Mouse (Mus musculus): ENCODE measurements around the gene Tpsab1. TPM values are rescaled to one million over a fixed set of nuclear protein-coding genes. Genes with fewer than 3 reads are reported as not detected.

The Tpsab1 gene
- total and polyA plus RNA-seq, 3 experiments: not detected

- H3K27me3 ChIP-seq (ENCODE audit: control insufficient read depth in 1 of 2, insufficient read depth in 2 of 2, low read length in 2 of 2): peaks cover 15 to 19% of the 10 kb centered on the region in 2 experiments
- H3K4me1 ChIP-seq (ENCODE audit: control insufficient read depth in 1 of 2, insufficient read depth in 2 of 2, low read length in 2 of 2): no peaks in the 10 kb centered on the region
- no peaks in the 10 kb centered on the region for H3K9me3 ChIP-seq (replicated peaks; ENCODE audit: insufficient read depth, low read length)
- no peak for DNase-seq (ENCODE audit: low read depth, low spot score)
- H3K79me2 ChIP-seq (ENCODE audit: control insufficient read depth, insufficient read depth, low read length, poor library complexity): no peaks in the 10 kb centered on the region
- no peak overlapping the region for H3K27ac ChIP-seq (ENCODE audit: control insufficient read depth, low read depth, low read length)
- no peak overlapping the region for H3K4me3 ChIP-seq (ENCODE audit: control insufficient read depth in 1 of 2, insufficient read depth in 1 of 2, low read depth in 2 of 2, low read length in 2 of 2)
- H3K9ac ChIP-seq (ENCODE audit: control insufficient read depth, low read depth, low read length, poor library complexity, severe bottlenecking): no peak overlapping the region
- H3K36me3 ChIP-seq (ENCODE audit: control insufficient read depth in 1 of 2, insufficient read depth in 2 of 2, low read length in 2 of 2): no peaks in the 10 kb centered on the region
- no peak for TF ChIP-seq NRF1 (IDR thresholded peaks at IDR 0.05; ENCODE audit: insufficient read depth, low read depth, low read length, poor library complexity, severe bottlenecking)
- TF ChIP-seq MEF2A (IDR thresholded peaks at IDR 0.05; ENCODE audit: extremely low read depth, insufficient replicate concordance, low read depth, low read length, poor library complexity, severe bottlenecking): no peak
- TF ChIP-seq UBTF (IDR thresholded peaks at IDR 0.05; ENCODE audit: borderline replicate concordance, insufficient read depth, low read depth, low read length): no peak
- TF ChIP-seq TCF12 (IDR thresholded peaks at IDR 0.05; ENCODE audit: low read depth, low read length): no peak
- no peak for TF ChIP-seq TBP (IDR thresholded peaks at IDR 0.05; ENCODE audit: low read depth, low read length)
- TF ChIP-seq POLR2AphosphoS2 (IDR thresholded peaks at IDR 0.05; ENCODE audit: low read length): no peak
- no peak for TF ChIP-seq NELFE (IDR thresholded peaks at IDR 0.05; ENCODE audit: low read depth, low read length)
Measured at GRCm38 (mm10) chr17:25361291-25361690, 15.9 kb upstream of the Tpsab1 start.

- no peak for TF ChIP-seq NRF1 (IDR thresholded peaks at IDR 0.05; ENCODE audit: insufficient read depth, low read depth, low read length, poor library complexity, severe bottlenecking)
- no peak for DNase-seq (ENCODE audit: low read depth, low spot score)
- Histone ChIP-seq H3K27me3 (ENCODE audit: control insufficient read depth in 1 of 2, insufficient read depth in 2 of 2, low read length in 2 of 2) (peaks cover 3 to 9% of the 10 kb centered on the region in 2 experiments), H3K36me3 (ENCODE audit: control insufficient read depth in 1 of 2, insufficient read depth in 2 of 2, low read length in 2 of 2) (no peaks in the 10 kb centered on the region), H3K9me3 (replicated peaks; ENCODE audit: insufficient read depth, low read length) (no peaks in the 10 kb centered on the region), H3K9ac (ENCODE audit: control insufficient read depth, low read depth, low read length, poor library complexity, severe bottlenecking) (no peak overlapping the region), H3K4me3 (ENCODE audit: control insufficient read depth in 1 of 2, insufficient read depth in 1 of 2, low read depth in 2 of 2, low read length in 2 of 2) (no peak overlapping the region), H3K27ac (ENCODE audit: control insufficient read depth, low read depth, low read length) (no peak overlapping the region), H3K4me1 (ENCODE audit: control insufficient read depth in 1 of 2, insufficient read depth in 2 of 2, low read length in 2 of 2) (peaks cover 0 to 5% of the 10 kb centered on the region in 2 experiments; a peak in 2 of 4 replicates), H3K79me2 (ENCODE audit: control insufficient read depth, insufficient read depth, low read length, poor library complexity) (no peaks in the 10 kb centered on the region)
Measured at GRCm38 (mm10) chr17:25341490-25341889, 3.9 kb downstream of the Tpsab1 start.

- H3K27ac ChIP-seq (ENCODE audit: control insufficient read depth, low read depth, low read length): no peak overlapping the region
- H3K27me3 ChIP-seq (ENCODE audit: control insufficient read depth in 1 of 2, insufficient read depth in 2 of 2, low read length in 2 of 2): peaks cover 3 to 8% of the 10 kb centered on the region in 2 experiments; a peak in 3 of 4 replicates
- DNase-seq (ENCODE audit: low read depth, low spot score): no peak
- no peaks in the 10 kb centered on the region for H3K9me3 ChIP-seq (replicated peaks; ENCODE audit: insufficient read depth, low read length)
- H3K36me3 ChIP-seq (ENCODE audit: control insufficient read depth in 1 of 2, insufficient read depth in 2 of 2, low read length in 2 of 2): no peaks in the 10 kb centered on the region
- H3K9ac ChIP-seq (ENCODE audit: control insufficient read depth, low read depth, low read length, poor library complexity, severe bottlenecking): no peak overlapping the region
- H3K79me2 ChIP-seq (ENCODE audit: control insufficient read depth, insufficient read depth, low read length, poor library complexity): no peaks in the 10 kb centered on the region
- no peak for TF ChIP-seq RCOR1 (IDR thresholded peaks at IDR 0.05; ENCODE audit: low read depth, low read length)
- TF ChIP-seq E2F4 (IDR thresholded peaks at IDR 0.05; ENCODE audit: borderline replicate concordance, low read depth, low read length): no peak
- TF ChIP-seq TCF12 (IDR thresholded peaks at IDR 0.05; ENCODE audit: low read depth, low read length): no peak
- TF ChIP-seq MAFK (IDR thresholded peaks at IDR 0.05; ENCODE audit: borderline replicate concordance, low read depth, low read length): no peak
- TF ChIP-seq ZKSCAN1 (IDR thresholded peaks at IDR 0.05; ENCODE audit: low read depth, low read length): no peak
- TF ChIP-seq UBTF (IDR thresholded peaks at IDR 0.05; ENCODE audit: borderline replicate concordance, insufficient read depth, low read depth, low read length): no peak
- TF ChIP-seq MEF2A (IDR thresholded peaks at IDR 0.05; ENCODE audit: extremely low read depth, insufficient replicate concordance, low read depth, low read length, poor library complexity, severe bottlenecking): no peak
- no peak for TF ChIP-seq JUND (IDR thresholded peaks at IDR 0.05; ENCODE audit: low read depth, low read length)
- TF ChIP-seq NELFE (IDR thresholded peaks at IDR 0.05; ENCODE audit: low read depth, low read length): no peak
- TF ChIP-seq HCFC1 (IDR thresholded peaks at IDR 0.05; ENCODE audit: low read depth, low read length): no peak
- TF ChIP-seq POLR2AphosphoS5 (IDR thresholded peaks at IDR 0.05; ENCODE audit: borderline replicate concordance, low read depth, low read length): no peak
- no peak for TF ChIP-seq MYC (IDR thresholded peaks at IDR 0.05; ENCODE audit: low read depth, low read length)
- no peak for TF ChIP-seq POLR2A (IDR thresholded peaks at IDR 0.05; ENCODE audit: control insufficient read depth in 1 of 2, insufficient read depth in 1 of 2, low read depth in 1 of 2, low read length in 2 of 2, poor library complexity in 1 of 2)
- TF ChIP-seq CTCF (IDR thresholded peaks at IDR 0.05 in 2 of 3, conservative IDR thresholded peaks at IDR 0.05 in 1 of 3; ENCODE audit: control insufficient read depth in 1 of 3, insufficient read depth in 1 of 3, low read depth in 2 of 3, low read length in 3 of 3, poor library complexity in 1 of 3, severe bottlenecking in 1 of 3): no peak
- no peak for TF ChIP-seq ETS1 (IDR thresholded peaks at IDR 0.05; ENCODE audit: low read depth, low read length)
- no peak for TF ChIP-seq MAZ (IDR thresholded peaks at IDR 0.05; ENCODE audit: low read depth, low read length)
- no peak overlapping the region for H3K4me3 ChIP-seq (ENCODE audit: control insufficient read depth in 1 of 2, insufficient read depth in 1 of 2, low read depth in 2 of 2, low read length in 2 of 2)
- peaks cover 0 to 5% of the 10 kb centered on the region in 2 experiments; a peak in 2 of 4 replicates for H3K4me1 ChIP-seq (ENCODE audit: control insufficient read depth in 1 of 2, insufficient read depth in 2 of 2, low read length in 2 of 2)
Measured at GRCm38 (mm10) chr17:25340003-25340402, 5.4 kb downstream of the Tpsab1 start.
